Mouse (Mus musculus) small intestine, adult 2 months (tissue): ENCODE results near the gene Sco1.

Experiments
- CTCF ChIP-seq: fragments of 200-500 bp; IDR thresholded peaks from 2 replicates; pipeline ENCODE4 v1.5.1; 2012; ENCODE audit warnings: low read depth, mild to moderate bottlenecking, control low read depth, inconsistent platforms, low read length, moderate library complexity, mixed read lengths; ENCODE audit not compliant: insufficient replicate concordance, insufficient read length; ENCODE audit errors: extremely low read depth
- POLR2A ChIP-seq: fragments of 200-500 bp; IDR thresholded peaks from 2 replicates; pipeline ENCODE4 v1.6.1; 2012; ENCODE audit warnings: low read depth, mild to moderate bottlenecking, control low read depth, inconsistent platforms, low read length, moderate library complexity

DNA sequence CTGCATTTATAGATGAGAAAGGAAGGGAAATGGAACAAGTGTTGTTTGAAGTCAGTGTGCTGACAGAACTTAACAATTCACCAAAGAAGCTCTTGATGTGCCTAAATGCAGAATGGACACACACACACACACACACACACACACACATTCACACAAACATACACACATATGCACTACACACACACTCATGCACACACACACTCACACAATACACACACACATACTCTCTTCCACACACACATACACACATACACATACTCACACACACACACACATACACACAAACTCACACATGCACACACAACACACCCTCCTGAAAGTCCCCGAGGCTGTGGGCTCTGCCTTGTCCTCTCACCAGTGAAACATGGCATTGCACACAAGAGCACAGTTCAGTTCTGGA is 51.8 kb downstream of the Sco1 start:
- no peak for TF ChIP-seq POLR2A
- TF ChIP-seq CTCF = no peak
